Comparison of ENCODE assay signal across 8 mouse cellular contexts in genomic region chr19:53310348-53310747, GRCm38 (mm10). TPM values are rescaled to one million over a fixed set of nuclear protein-coding genes. Genes with fewer than 3 reads are reported as not detected.
DNase-seq lines count a peak whose midpoint lies in the region; ATAC-seq lines count a peak whose summit lies in the region.

Gene Mxi1 (plus strand): TSS chr19:53310518.

- peak; percentile 90 for DNase-seq in MN1 (ENCODE audit: low spot score)
- DNase-seq in cerebellum, adult 9-11 months = peak; percentile 90
- peak; percentile 74 to 89 for DNase-seq in frontal cortex, adult 2 months (ENCODE audit: extremely low spot score in 1 of 2, low spot score in 1 of 2)
- DNase-seq in layer of hippocampus, adult 9-10 months (ENCODE audit: low spot score) = peak; percentile 56
- peak; percentile 81 for DNase-seq in testis, postnatal 14 days (ENCODE audit: low spot score)

- H3K27ac ChIP-seq in lung, embryonic 15.5 days = peak within 1 kb of the TSS; percentile 97

- H3K27me3 ChIP-seq in lung, embryonic 15.5 days = no peaks in the 10 kb centered on the region

- peak in 1 of 2 experiments; percentile 27; a peak in 2 of 4 replicates for ATAC-seq in hematopoietic stem cell, adult 5-6 weeks (replicated peaks in 1 of 2; ENCODE audit: insufficient read depth in 1 of 2, low FRiP score in 2 of 2, low TSS enrichment in 1 of 2, low read depth in 1 of 2, poor library complexity in 2 of 2, severe bottlenecking in 2 of 2)
- peak; percentile 59 for ATAC-seq in lung, embryonic 15.5 days (ENCODE audit: borderline replicate concordance, extremely low read depth, low FRiP score, low TSS enrichment)
- peak; percentile 48 for ATAC-seq in neutrophil, adult 5-6 weeks (ENCODE audit: extremely low read depth, insufficient number of reproducible peaks, low FRiP score, poor library complexity, severe bottlenecking)

- H3K9me3 ChIP-seq in lung, embryonic 15.5 days = no peaks in the 10 kb centered on the region

- peak within 1 kb of the TSS; percentile 94 for H3K4me2 ChIP-seq in lung, embryonic 15.5 days

- H3K36me3 ChIP-seq in lung, embryonic 15.5 days = no peaks in the 10 kb centered on the region

- peak within 1 kb of the TSS; percentile 93 for H3K4me3 ChIP-seq in lung, embryonic 15.5 days

- peak within 1 kb of the TSS; percentile 64 for H3K9ac ChIP-seq in lung, embryonic 15.5 days

- WGBS in lung, embryonic 15.5 days = under 1% methylated on average over 28 of the region's 38 CpGs

- H3K4me1 ChIP-seq in lung, embryonic 15.5 days = peaks cover 18% of the 10 kb centered on the region

RNA-seq across cellular contexts. Expression of gene Mxi1, which starts in this region (rescaled TPM):
- polyA plus RNA-seq in frontal cortex, adult 2 months (2012; rRNA removed) = 76.6 and 85.8 TPM in 2 replicates
- total RNA-seq in hematopoietic stem cell, adult 5-6 weeks (2017) = 58.9 and 75.6 TPM in 2 replicates
- polyA plus RNA-seq in lung, embryonic 15.5 days (2015; fragmentation: Nextera tagmentation; extraction: Ambion mirVana) = 38.3 and 38.4 TPM in 2 replicates
- 108 and 112 TPM in 2 replicates for total RNA-seq in neutrophil, adult 5-6 weeks (2017)
